Mouse (Mus musculus) ovary, adult 18-20 months (tissue): ENCODE measurements around the gene Kalrn.
"Not testable (repeated sequence)": the region's sequence is repeated elsewhere in the genome, so short reads cannot be mapped to it uniquely, and the experiment has no call there.

Experiments
- DNase-seq: peaks from one replicate; pipeline ENCODE4 v3.0.0; 2022; ENCODE audit warnings: low spot score, mixed read lengths

The Kalrn gene

GRCm38 (mm10) chr16:34308324-34308723 is 265.0 kb downstream of the Kalrn start:
- no peak for DNase-seq

DNA sequence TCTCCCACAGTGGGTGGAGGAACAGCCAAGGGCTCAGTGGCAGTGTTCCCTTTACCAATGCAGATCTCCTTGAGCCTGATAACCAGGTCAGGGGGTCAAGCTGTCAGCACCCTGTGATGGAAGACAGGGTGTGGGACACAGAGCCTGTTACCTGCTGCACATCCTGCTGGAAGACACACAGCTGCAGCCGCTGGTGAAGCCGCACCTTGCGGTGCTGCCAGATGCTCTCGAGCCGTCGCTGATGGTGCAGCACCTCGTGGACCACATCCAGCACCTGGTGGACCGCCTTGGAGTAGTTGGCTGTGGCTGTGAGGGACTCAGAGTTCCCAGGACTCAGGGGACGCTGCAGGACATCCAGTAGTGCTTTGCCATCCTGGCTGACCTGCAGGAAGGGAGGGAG is 265.9 kb downstream of the Kalrn start:
- no peak for DNase-seq

- no peak for DNase-seq
These were observed 267.7 kb downstream of the Kalrn start for GRCm38 (mm10) chr16:34305586-34305985.

DNA sequence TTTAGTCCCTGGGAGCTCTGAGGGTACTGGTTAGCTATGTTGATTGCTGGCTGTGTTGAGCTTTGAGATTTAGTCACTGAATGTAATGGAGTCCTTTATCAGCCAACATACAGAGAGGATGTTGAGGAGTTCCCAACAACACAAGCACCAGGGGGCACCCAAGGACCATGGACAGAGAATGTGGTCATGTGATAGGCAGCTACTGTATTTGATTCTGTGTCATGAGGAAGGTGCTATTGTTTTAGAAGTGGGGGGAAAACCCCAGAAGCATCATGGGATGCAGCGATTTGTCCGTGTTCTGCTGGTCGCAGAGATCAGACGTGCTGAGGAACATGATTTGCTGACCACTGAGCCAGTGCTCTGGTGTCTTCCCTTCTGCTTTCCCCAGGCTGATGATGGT is 269.5 kb downstream of the Kalrn start:
- not testable (repeated sequence) for DNase-seq

GRCm38 (mm10) chr16:34302503-34302902 is 270.8 kb downstream of the Kalrn start:
- no peak for DNase-seq

- no peak for DNase-seq
These were observed 271.3 kb downstream of the Kalrn start for GRCm38 (mm10) chr16:34302063-34302462.

DNA sequence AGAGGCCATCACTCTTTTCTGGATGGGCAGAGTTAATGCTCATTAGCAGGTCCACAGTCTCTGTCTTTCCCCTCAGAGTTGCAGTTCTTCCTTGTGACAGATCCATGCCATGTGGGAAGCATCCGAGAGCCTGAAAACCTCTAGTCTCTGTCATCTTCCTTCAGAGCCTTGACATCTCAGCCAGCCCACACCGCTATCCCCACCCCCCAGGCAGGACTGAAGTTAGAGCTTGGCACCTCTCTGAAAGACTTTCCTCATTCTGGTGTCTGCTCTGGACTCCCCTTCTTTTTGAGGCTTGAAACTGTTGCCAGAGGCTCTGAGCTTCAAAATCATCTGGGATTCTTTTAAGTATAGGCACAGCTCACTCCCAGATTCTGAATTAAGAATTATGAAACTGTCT is 274.1 kb downstream of the Kalrn start:
- DNase-seq: no peak

GRCm38 (mm10) chr16:34297911-34298682 is 275.2 kb downstream of the Kalrn start:
- no peak for DNase-seq

DNA sequence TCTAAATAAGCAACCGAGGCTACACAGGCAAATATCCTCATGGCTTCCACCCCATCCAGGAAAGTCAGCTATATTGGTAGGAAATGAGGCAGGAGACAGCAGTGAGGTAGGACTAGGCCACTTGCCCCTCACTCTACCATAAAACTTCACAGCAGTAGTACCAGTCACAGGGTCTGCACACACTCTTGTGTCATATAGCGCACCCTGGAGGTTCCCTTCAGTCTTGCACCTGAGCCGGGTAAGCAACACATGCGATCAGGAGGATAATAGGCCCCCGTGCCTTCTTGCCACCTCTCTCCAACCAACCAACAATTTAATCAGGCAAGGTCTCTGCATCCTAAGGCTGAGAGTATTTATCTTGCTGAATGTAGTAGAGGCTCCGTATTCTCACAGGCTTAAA is 278.8 kb downstream of the Kalrn start:
- DNase-seq: no peak

DNA sequence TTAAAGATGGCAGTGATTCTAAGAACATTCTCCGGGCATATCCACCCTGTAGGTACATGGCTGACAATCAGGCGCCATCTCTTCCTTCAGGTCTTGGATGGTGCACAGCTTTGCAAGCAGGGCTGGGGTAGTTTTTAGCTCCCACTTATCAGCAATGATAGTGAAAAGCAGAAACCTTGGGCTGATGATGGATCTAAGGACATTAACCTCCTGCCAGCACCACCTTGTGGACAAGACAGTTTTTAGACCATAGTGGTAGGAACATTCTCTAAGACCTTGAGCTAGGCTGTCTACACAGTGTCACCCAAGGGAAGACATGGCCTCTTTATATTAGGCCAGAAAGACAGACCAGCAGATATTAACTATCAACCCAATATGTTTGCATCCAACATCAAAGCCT is 279.7 kb downstream of the Kalrn start:
- DNase-seq: no peak

DNA sequence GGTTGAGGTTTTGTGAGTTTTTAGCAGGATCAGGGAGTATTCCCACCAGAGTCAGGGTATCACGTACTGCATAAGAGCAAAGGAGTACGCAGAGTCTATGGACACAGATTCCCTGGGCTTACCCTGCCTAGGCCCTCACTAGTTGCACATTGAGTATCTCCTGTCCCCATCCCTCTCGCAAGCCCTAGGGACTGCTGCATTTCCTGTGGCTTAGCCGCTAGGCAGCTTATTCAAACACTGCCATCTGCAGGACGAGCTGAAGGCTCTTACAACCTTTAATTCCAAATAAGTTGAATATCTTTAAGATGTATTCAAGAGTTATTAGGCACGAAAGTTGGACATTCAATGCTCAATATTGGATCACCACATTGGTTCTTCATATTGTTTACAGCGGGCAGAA is 283.7 kb downstream of the Kalrn start:
- no peak for DNase-seq

- DNase-seq: no peak
These were observed 291.3 kb downstream of the Kalrn start for GRCm38 (mm10) chr16:34282026-34282425.

DNA sequence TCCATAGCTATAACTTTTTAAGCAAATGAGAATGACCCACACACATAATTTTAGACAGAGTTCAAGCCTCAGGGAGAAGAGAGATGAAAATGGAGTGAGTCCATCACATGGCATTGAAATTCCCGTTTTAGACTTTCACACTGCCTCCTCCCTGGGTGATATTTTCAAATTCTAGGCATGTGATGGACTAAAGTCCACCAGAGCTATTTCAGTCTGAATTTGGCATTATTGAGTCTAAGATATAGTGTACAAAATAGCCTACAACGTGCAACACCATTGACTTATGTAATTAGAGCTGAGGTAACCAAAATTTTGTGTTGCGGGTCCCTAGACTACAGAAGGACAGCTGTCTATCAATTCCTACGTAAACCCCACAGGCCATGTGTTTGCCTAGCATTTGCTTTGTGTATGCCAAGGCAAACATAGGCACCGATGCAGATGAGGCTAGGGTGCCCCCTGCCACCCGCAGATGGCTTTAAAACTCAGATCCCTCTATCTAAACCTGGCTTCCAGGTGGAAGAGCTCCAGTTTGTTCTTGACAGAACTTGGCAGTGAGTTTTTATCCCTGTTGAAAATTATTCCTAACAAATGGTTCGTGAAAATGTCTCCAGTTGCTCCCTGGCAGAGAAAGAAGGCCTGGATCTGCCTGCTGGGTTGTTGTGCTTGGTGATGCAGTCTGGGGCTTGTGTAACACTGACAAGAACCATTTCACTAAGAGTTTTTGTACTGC is 293.5 kb downstream of the Kalrn start:
- no peak for DNase-seq

GRCm38 (mm10) chr16:34278249-34278790 is 295.0 kb downstream of the Kalrn start:
- no peak for DNase-seq

DNA sequence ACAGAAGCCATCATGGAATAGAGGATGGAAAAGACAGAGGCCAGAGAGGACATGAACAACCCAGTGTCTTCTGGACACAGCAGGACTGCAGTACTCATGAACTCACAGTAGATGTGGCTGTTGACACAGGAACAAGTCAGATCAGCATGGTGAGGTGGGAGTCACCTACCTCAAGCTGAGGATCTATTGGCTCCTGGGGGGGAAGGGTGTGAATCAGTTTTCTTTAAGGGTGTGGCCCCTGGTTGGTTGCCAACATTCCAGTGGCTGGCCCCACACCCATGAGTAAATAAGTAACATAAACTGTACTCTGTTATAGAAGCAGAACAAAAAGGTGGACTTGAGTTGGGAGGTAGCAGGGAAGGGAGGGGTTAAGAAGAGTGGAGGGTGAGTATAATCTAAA is 298.7 kb downstream of the Kalrn start:
- DNase-seq: no peak

DNA sequence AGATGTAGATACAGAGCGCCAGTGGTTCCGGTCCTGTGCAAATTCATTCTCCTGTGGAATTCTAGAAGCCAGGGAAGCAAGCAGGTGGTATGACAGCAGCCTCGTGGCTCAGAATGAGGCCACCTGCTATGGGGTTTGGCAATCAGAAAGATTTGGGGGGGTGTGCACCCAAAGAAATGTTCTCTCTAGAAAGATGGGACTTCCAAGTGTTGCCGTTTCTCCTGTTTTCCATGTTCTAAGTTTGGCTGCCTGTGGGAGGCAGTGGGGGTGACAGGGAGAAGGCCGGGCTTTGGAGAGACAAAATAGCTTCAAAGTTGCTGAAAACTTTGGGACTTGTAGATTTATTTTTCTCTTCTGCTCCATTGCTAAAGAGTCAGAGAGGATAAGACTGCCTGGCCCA is 301.9 kb downstream of the Kalrn start:
- DNase-seq: no peak

DNA sequence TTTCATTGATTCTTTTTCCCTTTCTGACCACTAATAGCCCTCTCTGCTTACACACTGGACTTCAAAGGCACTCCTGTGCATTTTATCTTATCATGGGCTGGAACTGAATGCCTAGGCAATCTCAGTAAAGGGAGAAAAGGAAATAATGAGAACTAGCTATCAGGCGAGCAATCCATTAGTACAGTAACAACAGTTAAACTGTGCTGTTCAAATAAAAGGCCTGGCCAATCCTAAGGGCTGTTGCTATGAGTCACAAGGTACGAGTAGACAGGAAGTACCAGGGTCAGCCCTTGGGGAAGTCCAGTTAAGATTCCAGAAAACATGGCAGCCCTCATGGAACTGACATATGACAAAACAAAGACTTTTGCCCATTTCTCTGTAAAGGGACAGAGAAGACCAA is 302.7 kb downstream of the Kalrn start:
- DNase-seq: no peak

DNA sequence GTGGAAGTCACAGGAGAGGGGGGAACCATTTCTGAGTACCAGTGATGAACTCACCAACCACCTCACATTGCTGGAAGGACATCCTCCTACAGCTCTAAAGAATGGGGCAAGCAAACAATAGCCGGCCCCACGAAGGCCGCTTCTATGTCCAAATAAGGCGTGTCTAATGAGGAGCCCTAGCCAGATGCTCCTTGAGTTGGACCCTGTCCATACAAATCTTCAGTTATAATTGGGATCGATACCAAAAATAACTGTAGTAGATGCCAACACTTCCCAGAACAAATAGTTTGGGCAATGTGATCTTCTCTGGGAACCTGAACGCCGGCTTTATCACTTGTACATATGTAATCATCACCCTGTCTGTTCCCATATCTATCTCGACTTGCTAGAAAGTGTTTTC is 303.7 kb downstream of the Kalrn start:
- DNase-seq: no peak

DNA sequence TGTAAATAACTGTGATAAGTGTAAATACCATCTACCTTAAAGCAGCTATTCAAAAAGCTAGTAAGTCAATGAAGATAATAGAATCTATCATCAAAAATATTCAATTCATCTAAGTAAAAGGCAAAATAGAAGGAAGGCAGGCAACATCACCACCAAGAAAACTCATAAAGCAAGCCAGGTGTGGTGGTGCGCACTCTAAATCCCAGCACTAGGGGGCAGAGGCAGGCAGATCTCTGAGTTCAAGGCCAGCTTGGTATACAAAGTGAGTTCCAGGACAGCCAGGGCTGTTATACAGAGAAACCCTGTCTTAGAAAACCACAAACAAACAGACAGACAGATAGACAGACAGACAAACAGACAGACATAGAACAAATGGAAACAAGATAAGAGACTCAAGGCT is 305.6 kb downstream of the Kalrn start:
- no peak for DNase-seq

DNA sequence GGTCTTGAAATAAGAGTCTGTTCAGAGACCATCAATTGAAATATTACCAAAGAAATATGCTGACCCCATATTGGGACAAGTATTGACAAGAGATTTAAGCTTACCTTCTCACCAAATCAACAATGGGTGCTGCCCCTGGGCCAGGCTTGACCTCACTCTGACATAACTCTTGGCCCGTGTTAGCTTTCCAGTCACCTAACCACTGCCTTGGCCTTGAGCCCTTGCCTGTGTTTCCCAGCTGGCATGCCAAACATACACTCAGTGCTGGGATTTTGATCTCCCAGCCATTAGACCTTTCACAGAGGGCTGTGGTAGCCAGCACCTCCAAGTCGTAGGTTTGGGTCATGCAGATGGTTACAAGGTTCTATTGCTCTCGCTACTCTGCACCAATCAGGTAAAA is 308.7 kb downstream of the Kalrn start:
- no peak for DNase-seq

DNA sequence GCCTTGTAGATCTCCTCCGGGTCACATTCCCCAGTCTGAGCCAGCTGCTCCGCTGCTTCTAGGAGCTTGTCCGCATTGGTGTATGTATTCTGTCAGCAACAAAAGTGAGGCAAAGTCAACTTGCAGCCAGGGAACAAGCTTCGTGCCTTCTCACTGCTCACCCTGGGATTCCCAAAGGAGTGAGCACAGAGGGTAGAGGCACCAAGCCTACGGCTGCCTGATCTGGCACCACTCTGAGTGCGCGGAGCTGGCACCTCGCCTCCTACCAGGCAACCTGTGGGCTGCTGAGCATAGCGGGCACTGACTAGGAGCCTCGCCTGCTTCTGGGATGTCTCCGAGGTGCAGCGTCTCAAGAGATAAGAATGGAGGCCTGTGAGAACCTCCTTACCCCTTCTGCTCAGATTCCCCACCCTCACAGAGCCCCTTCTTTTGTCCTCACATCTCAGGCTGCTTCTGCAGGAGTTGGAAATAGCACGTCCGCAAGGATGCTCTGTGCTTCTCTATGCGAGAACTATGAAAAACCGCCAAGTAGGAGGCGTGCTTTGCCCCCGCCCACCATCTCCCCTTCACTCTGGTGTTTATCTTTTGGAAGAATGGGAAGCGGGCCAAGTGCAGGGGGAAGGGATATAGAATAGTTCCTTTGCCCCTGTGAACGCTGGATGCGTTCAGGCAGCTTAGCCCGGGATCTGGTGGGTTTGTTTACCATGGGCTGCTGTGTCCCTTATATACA is 310.4 kb downstream of the Kalrn start:
- DNase-seq: no peak
